In genomic region chr10:20507732-20508412, GRCm38 (mm10) we compare ENCODE assay signal across 16 mouse cellular contexts.
A peak's percentile ranks its signal among the peaks of the same experiment; 100 is the strongest.
DNase-seq lines count a peak whose midpoint lies in the region; ATAC-seq and TF ChIP-seq lines count a peak whose summit lies in the region.
"Had no signal": no experiment of that assay in that cellular context is flagged by ENCODE, and none has a peak within 500 bp of the region (broad histone marks: within the 10 kb centered on the region; RNA-seq: fewer than 3 reads in every experiment).

No protein-coding gene starts in this region.

- peak overlapping the region; percentile 59 for H3K27ac ChIP-seq in gastrocnemius, adult 2 months
- peak overlapping the region; percentile 84 for H3K27ac ChIP-seq in embryonic facial prominence, embryonic 13.5 days
- H3K27ac ChIP-seq: heart, embryonic 15.5 days; hindbrain, embryonic 15.5 days; left cerebral cortex, adult 2 months; limb, embryonic 15.5 days had no signal

- no peak for DNase-seq in gastrocnemius, adult 2 months
- DNase-seq in gastrocnemius, postnatal 10 days: no peak
- DNase-seq in kidney, postnatal 14 days: peak; percentile 32
- DNase-seq in kidney, adult 8-10 months: no peak
- DNase-seq in heart, postnatal 4 days: peak; percentile 55
- DNase-seq in cerebellum, adult 11 months: no peak
- DNase-seq in urinary bladder, adult 18-20 months (ENCODE audit: low spot score in 2 of 2): no peak
- DNase-seq: forebrain, postnatal 0 days; lung, adult 2 months; midbrain, embryonic 14.5 days; spleen, adult 18-20 months had no signal

- H3K4me2 ChIP-seq in embryonic facial prominence, embryonic 13.5 days: peak overlapping the region; percentile 18; the same call in 1 of the 2 replicates
- H3K4me2 ChIP-seq: heart, embryonic 15.5 days; hindbrain, embryonic 15.5 days; limb, embryonic 15.5 days had no signal

- peak overlapping the region; percentile 10; the same call in 1 of the 2 replicates for H3K4me3 ChIP-seq in gastrocnemius, adult 2 months
- H3K4me3 ChIP-seq in embryonic facial prominence, embryonic 13.5 days: no peak overlapping the region
- H3K4me3 ChIP-seq: heart, embryonic 15.5 days; hindbrain, embryonic 15.5 days; left cerebral cortex, adult 2 months; limb, embryonic 15.5 days had no signal

- no peaks in the 10 kb centered on the region for H3K9me3 ChIP-seq in embryonic facial prominence, embryonic 13.5 days
- H3K9me3 ChIP-seq: heart, embryonic 15.5 days; hindbrain, embryonic 15.5 days; limb, embryonic 15.5 days had no signal

- ATAC-seq in embryonic facial prominence, embryonic 13.5 days (ENCODE audit: insufficient number of reproducible peaks, insufficient read depth, low FRiP score, low TSS enrichment, low read depth): no peak
- ATAC-seq: forebrain, postnatal 0 days had no signal

- H3K9ac ChIP-seq in embryonic facial prominence, embryonic 13.5 days: no peak overlapping the region
- H3K9ac ChIP-seq: forebrain, postnatal 0 days; heart, embryonic 15.5 days; hindbrain, embryonic 15.5 days; limb, embryonic 15.5 days had no signal

- H3K27me3 ChIP-seq in embryonic facial prominence, embryonic 13.5 days: no peaks in the 10 kb centered on the region
- H3K27me3 ChIP-seq: heart, embryonic 15.5 days; hindbrain, embryonic 15.5 days; limb, embryonic 15.5 days had no signal

- no peaks in the 10 kb centered on the region for H3K36me3 ChIP-seq in embryonic facial prominence, embryonic 13.5 days
- H3K36me3 ChIP-seq: heart, embryonic 15.5 days; hindbrain, embryonic 15.5 days; limb, embryonic 15.5 days had no signal

- TF ChIP-seq CTCF in gastrocnemius, adult 2 months (IDR thresholded peaks at IDR 0.05): no peak

- WGBS in embryonic facial prominence, embryonic 13.5 days: 39% methylated on average over 9 of the region's 9 CpGs

- peaks cover 20% of the 10 kb centered on the region for H3K4me1 ChIP-seq in embryonic facial prominence, embryonic 13.5 days
- H3K4me1 ChIP-seq: hindbrain, embryonic 15.5 days had no signal

- intact Hi-C loops in gastrocnemius, adult 2 months (cut with DNase I): no loop called here

Comparison
In these comparisons a context has a peak if more than half of its experiments do, and no peak if none do; other contexts are left out.
1. DNase-seq: peak in kidney, postnatal 14 days (single experiment) and heart, postnatal 4 days (single experiment); none in gastrocnemius, adult 2 months (single experiment), gastrocnemius, postnatal 10 days (single experiment), kidney, adult 8-10 months (0 of 2), cerebellum, adult 11 months (single experiment) and urinary bladder, adult 18-20 months (0 of 2).